Mouse (Mus musculus): ENCODE results near the gene Pkhd1.
"Not testable (repeated sequence)": the region's sequence is repeated elsewhere in the genome, so short reads cannot be mapped to it uniquely, and the experiment has no call there.

Gene Pkhd1

DNA sequence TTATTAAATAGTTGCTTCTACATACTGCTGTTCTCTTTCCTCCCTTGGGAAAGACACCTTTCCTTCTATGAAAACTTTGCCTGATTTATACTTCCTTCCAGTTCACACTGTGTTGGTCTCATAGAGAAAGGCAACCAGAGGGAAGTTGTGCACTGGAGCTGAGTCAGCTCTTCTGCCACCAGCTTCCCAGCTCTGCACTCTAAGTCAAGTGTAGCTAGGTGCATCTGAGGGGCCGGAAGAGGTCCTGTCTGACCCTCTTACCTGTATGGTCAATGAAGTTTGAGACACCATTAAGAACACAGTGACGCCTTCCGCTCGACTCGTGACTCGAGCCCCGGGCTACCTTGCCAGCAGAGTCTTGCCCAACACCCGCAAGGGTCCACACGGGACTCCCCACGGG lies 131.8 kb downstream of the Pkhd1 start:
- no peak for DNase-seq (ENCODE audit: low spot score in 2 of 2)

DNA sequence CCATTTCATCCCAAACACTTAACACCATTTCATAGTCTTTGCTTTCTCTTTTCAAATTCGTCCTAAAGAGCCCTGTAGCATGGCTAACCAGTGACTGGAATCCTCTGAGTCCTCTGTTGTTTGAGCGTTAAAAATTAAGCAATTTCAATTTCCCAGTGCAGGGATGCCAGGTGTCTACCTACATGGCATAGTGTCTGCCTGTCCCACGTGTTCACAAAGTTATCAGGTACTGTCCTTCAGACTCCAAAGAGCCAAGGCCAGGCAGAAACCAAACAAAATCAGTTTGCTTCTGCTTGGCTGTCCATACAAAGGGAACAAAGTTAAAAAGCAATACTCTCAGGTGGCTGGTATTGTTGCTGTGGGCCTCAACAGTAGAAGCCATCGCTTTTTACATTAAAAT lies 136.0 kb downstream of the Pkhd1 start:
- no peak for DNase-seq (ENCODE audit: low spot score in 2 of 2)

DNA sequence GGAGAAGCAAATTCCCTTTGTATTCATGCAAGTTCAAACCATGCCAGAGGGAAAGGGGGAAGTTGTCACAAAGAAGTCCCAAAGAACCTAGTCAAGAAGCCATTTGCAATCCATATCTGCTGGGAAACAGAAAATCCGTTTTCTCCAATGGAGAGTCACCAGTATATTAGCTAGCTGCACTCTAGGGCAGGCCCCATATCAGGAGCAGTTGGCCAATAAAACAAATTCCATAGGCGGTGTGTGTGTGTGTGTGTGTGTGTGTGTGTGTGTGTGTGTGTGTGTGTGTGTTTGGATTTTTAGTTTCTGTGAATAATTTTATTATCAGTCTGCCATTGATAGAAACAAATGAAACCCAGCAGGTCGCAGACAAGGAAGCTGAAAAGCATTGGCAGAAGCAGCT lies 139.2 kb downstream of the Pkhd1 start:
- DNase-seq (ENCODE audit: low spot score in 2 of 2) = no peak

DNA sequence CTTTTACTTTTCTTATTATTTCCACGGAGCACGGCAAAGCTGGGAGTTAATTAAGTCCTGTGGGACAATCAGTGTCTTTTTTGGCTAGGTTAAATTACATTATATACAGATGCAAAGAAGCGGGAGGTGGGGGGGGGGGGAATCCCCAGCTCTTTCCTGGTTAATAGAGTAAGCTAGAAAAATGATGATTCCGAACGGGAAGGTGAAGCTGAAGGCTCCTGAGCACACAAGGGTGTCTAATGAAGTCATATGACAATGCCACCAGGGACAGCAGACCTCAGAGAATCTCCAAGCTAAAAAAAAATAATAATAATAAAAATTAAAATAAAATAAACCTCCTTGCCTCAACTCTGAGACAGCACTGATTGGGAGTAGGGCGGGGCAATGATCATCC lies 139.6 kb downstream of the Pkhd1 start:
- no peak for DNase-seq (ENCODE audit: low spot score in 2 of 2)

DNA sequence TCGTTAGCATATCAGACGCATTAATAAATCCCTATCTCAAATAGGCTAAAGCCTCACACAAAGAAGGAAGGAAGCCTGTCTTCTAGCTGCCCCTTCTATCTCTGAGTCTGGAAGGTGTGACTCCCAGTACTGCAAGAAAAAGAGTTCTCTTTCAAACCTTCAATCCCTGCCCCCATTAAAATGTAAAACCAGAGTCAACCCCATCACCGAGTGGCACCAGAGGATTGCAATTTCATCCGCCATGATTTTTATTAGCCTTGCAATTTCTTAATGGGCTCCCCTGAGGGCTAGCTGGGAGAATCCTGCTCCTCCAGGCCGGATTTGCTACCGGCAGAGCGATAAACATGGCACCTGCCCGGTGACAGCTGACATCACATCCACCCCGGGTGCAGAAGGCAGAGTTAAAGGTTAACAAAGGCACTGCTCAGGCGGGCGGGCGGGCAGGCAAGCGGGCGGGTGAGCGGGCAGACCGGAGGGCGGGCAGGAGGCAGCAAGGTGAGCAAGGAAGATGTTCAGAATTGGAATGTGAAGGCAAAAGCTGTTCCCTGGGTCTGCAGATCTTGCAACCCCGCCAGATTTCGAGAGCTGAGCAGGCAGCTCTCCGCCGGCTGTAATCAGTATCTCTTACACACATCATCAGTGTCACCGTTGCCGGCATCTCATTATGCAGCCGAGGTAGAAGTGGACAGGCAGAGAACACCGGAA lies 140.2 kb downstream of the Pkhd1 start:
- no peak for DNase-seq (ENCODE audit: low spot score in 2 of 2)

DNA sequence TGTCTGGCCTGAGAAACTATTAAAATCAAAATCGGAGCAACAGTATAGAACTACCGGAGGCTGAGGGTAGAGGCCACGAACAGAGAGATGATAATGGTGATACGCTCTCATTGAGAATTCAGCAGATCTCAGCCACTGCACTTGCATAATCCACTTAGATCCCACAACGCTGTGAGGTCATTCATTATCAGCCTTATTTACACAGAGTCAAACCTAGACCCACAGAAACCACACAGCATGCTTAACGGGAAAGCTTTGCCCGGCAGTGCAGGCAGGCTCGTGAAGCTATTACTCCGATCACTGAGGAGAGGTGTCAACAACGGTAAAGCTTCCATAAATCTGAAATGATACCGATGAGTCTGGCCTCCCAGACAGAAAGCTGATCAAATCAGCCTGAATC lies 147.1 kb downstream of the Pkhd1 start:
- no peak for DNase-seq (ENCODE audit: low spot score in 2 of 2)

DNA sequence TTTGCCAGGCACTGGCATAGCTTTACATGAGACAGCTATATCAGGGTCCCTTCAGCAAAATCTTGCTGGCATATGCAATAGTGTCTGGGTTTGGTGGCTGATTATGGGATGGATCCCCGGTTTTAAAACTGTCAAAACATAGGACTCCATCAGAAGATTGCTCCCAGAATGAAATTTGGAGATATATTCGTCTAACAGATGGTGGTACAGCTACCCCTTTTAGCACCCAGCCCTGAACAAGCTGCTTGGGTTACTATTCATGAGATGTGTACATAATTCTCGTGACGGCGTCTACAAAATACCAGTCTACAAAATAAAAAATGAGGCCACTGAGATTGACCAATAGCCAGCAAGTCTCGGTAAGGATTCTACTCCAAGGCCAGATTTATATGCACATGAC lies 147.5 kb downstream of the Pkhd1 start:
- no peak for DNase-seq (ENCODE audit: low spot score in 2 of 2)

DNA sequence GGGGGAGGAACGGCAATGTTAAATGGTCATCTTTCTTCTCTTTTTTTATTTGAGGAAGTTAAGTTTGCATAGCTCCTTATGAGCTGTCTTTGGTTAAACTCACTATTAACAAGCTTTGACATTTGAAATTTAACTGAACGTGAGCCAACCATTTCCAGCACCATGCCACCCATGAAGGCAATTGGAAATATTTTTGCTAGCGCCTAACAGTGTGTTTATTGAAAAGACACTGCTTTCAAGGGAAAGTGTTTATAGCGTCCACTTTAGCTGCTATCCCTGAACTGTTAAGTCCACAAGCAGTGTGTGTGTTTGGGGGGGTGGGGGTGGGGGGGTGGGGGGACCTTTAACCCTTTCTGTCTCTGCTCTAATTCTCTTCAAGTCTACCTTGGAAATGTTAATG lies 151.4 kb downstream of the Pkhd1 start:
- DNase-seq (ENCODE audit: low spot score in 2 of 2) = no peak

DNA sequence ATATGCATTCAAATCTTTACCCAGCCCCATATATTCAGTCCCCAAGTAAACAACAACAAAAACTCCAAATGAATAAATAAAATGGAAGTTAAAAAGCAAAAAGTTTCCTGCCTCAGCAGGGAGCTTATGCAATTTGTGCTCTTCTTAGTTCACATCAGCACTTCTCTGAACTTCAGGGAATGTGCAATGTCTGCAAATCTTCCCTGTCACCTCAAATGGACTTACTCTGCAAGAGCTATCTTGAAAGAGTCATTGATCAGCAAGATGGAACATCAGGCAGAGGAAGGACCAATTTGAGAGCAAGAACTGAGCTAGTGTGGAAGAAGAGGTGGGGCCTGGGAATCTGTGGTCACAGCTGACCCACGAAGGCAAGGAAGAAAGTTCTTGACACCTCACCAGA lies 163.2 kb downstream of the Pkhd1 start:
- no peak for DNase-seq (ENCODE audit: low spot score in 2 of 2)

DNA sequence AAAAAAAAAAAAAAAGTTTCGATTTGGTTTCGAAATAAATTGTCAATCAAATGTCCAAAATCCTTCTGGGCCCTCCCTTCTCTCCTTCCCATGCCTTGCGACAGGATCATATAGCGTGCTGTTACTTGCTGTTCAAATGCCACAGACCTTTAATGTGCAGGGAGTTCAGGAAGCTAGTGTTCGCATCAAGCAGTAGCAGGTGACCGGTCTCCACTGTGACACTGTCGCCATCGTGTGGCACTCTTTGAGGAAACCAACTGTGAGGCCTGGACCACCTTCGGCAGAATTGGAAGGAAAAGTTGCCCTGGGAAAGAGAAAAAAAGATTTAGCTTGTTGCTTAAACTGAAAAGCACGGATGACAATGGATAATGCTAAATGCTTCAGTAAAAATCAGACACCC lies 167.8 kb downstream of the Pkhd1 start:
- no peak for DNase-seq (ENCODE audit: low spot score in 2 of 2)

DNA sequence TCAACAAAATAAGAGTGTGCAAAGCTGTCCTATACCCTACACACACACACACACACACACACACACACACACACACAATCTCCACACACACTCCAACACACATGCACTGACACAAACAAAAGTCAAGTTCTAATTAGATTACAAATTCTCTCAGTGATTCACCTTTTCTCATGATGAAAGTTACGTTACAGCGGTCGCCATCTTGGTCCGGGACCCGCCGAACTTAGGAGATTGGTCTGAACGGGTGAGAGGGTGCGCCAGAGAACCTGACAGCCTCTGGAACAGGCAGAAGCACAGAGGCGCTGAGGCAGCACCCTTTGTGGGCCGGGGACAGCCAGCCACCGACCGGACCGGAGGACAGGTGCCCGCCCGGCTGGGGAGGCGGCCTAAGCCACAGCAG lies 185.8 kb downstream of the Pkhd1 start:
- not testable (repeated sequence) for DNase-seq (ENCODE audit: low spot score in 2 of 2)

DNA sequence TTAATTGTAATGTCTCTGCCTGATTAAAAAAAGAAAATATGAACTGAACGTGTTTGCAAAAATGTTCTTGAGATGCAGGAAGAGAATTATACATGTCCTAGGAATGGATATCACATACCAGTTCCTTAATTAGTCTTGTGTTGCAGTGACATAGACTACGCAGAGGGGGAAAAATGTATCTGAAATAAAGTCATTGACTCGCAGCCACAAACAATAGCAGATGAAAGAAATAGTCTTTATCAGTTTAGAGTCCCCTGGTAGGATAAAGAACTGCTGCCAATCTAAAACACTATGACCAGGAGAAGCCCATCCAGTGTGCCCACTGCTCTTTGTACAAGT lies 188.8 kb downstream of the Pkhd1 start:
- DNase-seq (ENCODE audit: low spot score in 2 of 2) = no peak

DNA sequence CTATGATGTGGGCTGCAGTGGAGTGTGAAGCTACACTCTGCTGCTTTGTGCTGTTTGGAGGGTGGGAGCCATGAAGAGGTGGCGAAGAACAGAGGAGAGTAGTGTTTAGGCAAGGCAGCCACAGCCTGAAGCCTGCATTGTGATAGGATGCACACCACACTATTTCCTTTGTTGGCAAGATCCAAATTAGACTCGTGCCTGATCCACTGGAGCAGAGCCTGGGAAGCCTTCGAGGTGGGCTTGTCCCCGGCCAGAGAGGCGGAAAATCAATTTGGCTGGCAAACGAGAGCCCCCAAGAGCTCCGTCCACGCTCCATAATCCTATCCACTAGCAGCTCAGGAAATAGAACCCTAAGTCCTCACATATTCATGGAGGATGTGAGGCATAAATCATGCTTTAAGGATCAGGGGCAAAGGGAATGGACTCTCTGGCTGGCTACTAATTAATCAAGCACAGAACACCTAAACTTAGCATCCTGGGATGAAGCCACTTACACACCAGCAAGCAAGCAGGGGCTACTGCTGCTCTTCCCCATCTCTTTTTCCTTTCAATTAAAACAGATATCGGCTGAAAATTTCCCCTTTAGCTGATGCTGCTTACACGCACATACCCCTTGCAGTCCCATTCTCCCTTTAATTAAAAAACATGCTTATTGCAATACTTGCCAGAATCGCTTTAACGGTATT lies 189.4 kb downstream of the Pkhd1 start:
- no peak for DNase-seq (ENCODE audit: low spot score in 2 of 2)

DNA sequence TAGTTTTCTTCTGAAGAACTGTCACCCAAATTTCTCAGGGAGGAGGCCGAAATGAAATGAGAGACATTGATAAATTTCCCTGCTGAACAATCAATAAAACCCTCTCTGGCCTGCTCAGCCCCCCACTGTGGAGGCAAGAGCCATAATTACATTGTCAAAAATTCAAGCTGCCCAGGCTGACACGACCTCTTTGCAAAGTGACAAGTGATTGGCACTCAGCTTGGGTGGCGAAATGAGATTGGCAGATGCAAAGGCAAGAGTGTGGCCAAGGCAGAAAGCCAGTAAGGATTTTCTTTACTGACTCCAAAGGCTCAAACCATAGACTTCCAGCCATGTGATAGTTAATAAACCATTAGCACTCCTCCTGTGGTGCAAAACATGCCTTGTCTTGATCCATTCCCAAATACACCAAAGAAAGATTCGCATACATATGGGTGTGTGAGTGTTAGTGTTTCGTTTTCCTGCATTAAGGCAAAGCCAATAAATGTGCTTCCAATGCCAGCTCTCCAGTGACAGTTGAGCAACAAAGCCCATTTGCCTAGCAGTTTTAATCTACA lies 208.4 kb downstream of the Pkhd1 start:
- no peak for DNase-seq (ENCODE audit: low spot score in 2 of 2)

DNA sequence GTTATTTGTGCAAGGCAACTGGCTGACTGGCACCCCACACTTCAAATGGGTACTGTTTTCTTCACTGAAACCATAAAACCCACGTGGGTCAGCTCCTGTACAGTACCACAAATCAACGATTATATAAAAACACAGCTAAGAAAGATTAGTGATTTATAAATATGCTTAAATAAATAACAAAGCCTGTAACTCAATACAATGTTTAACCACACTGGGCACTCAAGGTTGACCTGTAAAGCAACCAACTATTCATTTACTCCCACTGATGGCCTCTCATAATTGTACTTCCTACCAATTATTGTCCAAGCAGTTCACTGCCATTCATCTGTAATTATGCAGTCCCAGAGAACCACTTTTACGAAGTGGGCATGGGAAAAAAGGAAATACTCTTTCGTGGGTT lies 219.5 kb downstream of the Pkhd1 start:
- DNase-seq (ENCODE audit: low spot score in 2 of 2) = no peak

DNA sequence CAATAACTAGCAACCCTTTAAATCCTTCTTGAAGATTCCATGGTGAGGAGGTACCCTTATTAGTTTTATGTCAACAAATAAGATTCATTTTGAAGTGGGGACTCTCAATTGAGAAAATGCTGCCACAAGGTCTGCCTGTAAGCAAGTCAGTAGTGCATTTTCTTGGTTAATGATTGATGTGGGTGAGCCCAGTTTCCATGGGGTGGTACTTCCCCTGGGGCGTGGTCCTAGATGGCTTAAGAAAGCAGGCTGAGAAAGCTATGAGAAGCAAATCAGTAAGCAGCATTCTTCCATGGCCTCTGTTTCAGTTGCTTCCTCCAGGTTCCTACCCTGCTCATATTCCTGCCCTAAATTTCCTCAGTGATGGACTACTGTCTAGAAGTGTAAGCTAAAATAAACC lies 253.4 kb downstream of the Pkhd1 start:
- no peak for DNase-seq (ENCODE audit: low spot score in 2 of 2)

DNA sequence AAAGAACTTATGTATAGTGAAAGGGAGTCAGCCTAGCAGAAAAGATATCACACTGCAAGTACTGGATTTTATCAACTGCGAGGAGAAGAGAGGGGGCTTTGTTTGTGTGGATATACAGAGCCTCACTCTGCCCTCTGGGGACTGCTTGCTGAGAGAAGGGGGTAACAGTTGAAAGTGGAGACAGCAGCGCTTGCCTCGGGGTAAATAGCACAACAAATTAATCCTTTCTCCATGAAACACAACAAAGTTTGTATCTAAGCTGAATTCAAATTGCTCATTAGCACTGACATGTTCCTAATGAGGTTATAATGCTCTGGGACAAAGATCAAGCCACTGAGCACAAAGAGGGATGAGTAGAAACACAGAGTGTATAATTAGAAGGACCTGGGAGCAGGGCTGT lies 273.2 kb downstream of the Pkhd1 start:
- DNase-seq (ENCODE audit: low spot score in 2 of 2) = no peak

DNA sequence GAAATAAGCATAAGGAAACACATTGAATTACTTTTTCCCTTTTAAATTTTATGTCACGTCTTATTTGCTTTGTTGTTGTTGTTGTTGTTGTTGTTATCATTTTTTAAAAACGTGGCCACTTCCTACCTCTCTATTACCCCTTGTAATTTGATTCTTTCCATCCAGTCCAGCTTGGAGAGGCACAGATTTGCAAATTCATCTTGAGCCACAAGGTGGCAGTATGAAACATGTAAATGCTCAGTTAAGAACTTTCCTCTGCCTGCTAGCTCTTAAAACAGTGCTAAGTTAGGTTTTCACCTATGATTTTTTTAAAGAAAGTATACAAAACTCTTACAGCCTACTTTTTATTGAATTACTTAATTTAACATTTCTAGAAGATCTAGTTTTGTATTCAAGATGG lies 306.4 kb downstream of the Pkhd1 start:
- DNase-seq (ENCODE audit: low spot score in 2 of 2) = no peak

DNA sequence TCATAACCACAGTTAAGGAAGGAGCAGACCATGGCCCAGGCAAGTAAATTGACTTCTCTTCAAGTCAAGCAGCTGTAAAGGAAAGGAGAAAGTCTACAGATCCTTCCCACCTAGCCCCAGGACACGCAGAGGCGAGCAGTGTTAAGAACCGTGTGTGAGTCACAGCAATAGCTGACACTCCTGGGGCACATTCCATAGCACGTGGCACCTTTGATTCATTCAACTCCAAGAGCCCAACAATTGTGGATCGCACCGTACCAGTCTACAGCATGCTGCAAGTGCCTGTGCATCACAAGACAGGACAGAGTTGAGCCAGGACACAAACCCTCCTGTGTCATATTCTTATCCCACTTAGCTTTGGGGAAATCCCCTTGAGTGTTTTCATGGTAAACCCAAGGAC lies 306.9 kb downstream of the Pkhd1 start:
- no peak for DNase-seq (ENCODE audit: low spot score in 2 of 2)

DNA sequence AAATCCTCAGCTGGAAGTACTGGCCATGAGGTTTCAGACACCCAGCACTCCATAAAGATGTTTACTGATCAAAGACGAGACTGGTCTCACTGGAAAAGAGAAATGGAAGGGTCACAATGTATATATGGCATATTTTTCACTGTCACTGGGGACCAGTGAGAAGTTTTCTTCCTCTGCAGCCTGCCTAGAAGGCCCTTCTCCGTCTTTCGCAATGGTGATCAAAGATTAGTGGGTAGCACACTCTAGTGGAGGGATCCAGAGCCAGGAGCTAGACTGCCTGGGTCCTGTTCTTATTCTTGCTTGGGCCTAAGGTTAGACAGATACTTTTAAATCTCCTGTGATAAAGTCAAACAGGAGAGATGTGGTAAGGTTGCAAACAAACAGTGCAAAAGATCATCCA lies 311.7 kb downstream of the Pkhd1 start:
- no peak for DNase-seq (ENCODE audit: low spot score in 2 of 2)

DNA sequence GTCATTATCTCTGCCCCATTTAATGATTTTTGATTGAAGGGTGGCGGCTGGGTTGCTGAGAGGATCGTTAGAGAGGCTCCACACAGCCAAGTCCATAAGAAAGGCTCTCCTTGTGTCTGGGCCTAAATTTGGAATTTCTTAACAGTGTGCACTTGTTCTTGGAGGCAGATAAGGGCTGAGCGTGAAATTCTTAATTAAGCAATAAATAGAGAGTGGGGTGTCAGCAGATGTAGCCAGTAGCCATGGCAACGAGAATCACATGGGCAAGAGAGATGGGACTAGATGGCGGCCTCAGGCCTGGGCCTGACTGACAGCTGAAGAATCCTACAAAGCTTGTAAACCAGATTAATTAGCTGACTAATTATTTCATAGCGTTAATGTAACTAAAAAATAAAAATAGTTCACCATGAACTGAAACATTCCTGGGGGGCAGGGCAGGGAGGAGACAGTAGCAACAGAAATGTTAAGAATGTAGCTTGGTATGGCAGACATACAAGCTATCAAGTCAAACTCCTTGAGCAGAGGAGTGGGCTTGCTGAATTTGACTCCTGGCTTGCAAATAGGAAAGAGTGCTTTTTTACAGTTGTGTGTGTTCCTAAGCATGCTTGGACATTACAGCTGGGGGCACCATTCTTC lies 314.8 kb downstream of the Pkhd1 start:
- DNase-seq (ENCODE audit: low spot score in 2 of 2) = no peak

DNA sequence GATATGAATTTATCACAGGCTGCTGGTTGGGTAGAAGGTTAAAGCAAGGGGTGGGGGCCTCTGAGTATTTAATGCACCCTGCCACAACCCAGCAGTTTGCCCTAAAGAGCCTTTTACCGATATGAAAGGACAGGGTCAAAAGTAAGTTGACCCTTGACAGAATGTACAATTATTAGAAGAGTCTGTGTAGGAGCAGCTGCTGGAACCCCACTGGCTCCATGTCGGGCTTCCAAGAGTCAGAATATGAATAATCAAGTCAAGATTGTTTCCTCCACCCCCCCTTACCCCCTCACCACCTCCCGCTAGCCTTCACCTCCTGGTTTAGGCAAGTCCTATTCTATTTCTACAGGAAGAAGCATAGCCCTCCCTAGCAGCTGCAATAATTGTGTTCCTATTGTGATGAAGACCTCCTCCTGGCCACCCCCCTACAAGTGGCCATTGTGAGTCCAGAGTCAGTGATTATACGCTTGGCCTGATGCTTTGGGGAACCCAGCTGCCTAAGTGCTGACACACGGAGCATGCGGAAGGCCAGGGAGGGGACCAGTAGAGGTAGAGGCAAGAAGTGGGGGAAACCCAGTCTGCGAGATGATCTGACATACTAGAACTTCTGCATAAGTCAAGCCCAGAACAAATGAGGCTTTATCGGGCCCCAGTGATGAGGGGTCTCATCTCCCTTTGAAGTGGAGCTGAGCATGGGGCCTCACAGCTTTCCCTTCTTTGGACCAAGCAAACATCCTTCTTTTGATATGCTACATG lies 315.5 kb downstream of the Pkhd1 start:
- no peak for DNase-seq (ENCODE audit: low spot score in 2 of 2)
